Mouse (Mus musculus): ENCODE results near the gene Prdm13. TPM values are rescaled to one million over a fixed set of nuclear protein-coding genes. Genes with fewer than 3 reads are reported as not detected.

Gene Prdm13
- polyA plus RNA-seq, 1 experiment: 0.06 TPM

- Histone ChIP-seq H3K4me1 (ENCODE audit: control insufficient read depth, insufficient read depth, insufficient read length, low read length) (peaks cover 8% of the 10 kb centered on the region), H3K4me3 (ENCODE audit: low read depth, low read length) (no peak overlapping the region), H3K27ac (ENCODE audit: insufficient read depth, low read depth, low read length) (no peak overlapping the region), H3K36me3 (ENCODE audit: control insufficient read depth, insufficient read depth, low read length) (no peaks in the 10 kb centered on the region), H3K27me3 (ENCODE audit: control insufficient read depth, insufficient read depth, low read length) (peaks cover 39% of the 10 kb centered on the region)
- WGBS: 8% methylated on average over 8 of the region's 8 CpGs
- TF ChIP-seq CTCF (IDR thresholded peaks at IDR 0.05; ENCODE audit: extremely low read depth, insufficient read length, insufficient replicate concordance, low read depth, low read length) (no peak), POLR2A (IDR thresholded peaks at IDR 0.05; ENCODE audit: low read depth, low read length) (no peak)
Observed at GRCm38 (mm10) chr4:21674691-21675090, 11.1 kb downstream of the Prdm13 start.

- peaks cover 33% of the 10 kb centered on the region for H3K27me3 ChIP-seq (ENCODE audit: control insufficient read depth, insufficient read depth, low read length)
- H3K27ac ChIP-seq (ENCODE audit: insufficient read depth, low read depth, low read length): no peak overlapping the region
- no peaks in the 10 kb centered on the region for H3K36me3 ChIP-seq (ENCODE audit: control insufficient read depth, insufficient read depth, low read length)
- no peak for TF ChIP-seq CTCF (IDR thresholded peaks at IDR 0.05; ENCODE audit: extremely low read depth, insufficient read length, insufficient replicate concordance, low read depth, low read length)
- TF ChIP-seq POLR2A (IDR thresholded peaks at IDR 0.05; ENCODE audit: low read depth, low read length): no peak
- H3K4me3 ChIP-seq (ENCODE audit: low read depth, low read length): no peak overlapping the region
- peaks cover 7% of the 10 kb centered on the region for H3K4me1 ChIP-seq (ENCODE audit: control insufficient read depth, insufficient read depth, insufficient read length, low read length)
- WGBS: 8% methylated on average over 17 of the region's 17 CpGs
Observed at GRCm38 (mm10) chr4:21674042-21674441, 11.7 kb downstream of the Prdm13 start.

GRCm38 (mm10) chr4:21665961-21666360 is 19.8 kb downstream of the Prdm13 start:
- no peak for TF ChIP-seq POLR2A (IDR thresholded peaks at IDR 0.05; ENCODE audit: low read depth, low read length)
- TF ChIP-seq CTCF (IDR thresholded peaks at IDR 0.05; ENCODE audit: extremely low read depth, insufficient read length, insufficient replicate concordance, low read depth, low read length): no peak
- WGBS: 34% methylated on average over 5 of the region's 5 CpGs
- H3K4me3 ChIP-seq (ENCODE audit: low read depth, low read length): no peak overlapping the region

DNA sequence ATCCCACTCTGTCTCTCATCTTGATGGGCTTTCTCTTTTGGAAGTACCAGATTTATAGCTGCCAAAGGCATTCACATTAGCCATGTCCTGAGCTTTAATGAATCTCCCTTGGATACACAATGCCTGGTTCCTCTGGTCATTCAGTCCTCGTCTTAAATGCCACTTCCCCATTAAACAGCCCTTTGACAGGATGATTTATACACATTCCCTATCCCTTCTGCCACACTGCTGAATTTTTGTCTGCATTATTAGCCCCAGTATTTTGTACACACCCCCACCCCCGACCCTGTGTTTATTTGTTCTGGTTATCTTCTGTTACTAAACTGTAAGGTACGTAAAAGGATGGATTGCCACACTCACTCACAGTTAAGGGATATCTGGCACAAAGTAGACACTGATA is 27.6 kb downstream of the Prdm13 start:
- 28% methylated on average over 3 of the region's 3 CpGs for WGBS
- no peaks in the 10 kb centered on the region for H3K4me1 ChIP-seq (ENCODE audit: control insufficient read depth, insufficient read depth, insufficient read length, low read length)
- H3K4me3 ChIP-seq (ENCODE audit: low read depth, low read length): no peak overlapping the region
- H3K36me3 ChIP-seq (ENCODE audit: control insufficient read depth, insufficient read depth, low read length): no peaks in the 10 kb centered on the region
- TF ChIP-seq POLR2A (IDR thresholded peaks at IDR 0.05; ENCODE audit: low read depth, low read length): no peak
- no peak for TF ChIP-seq CTCF (IDR thresholded peaks at IDR 0.05; ENCODE audit: extremely low read depth, insufficient read length, insufficient replicate concordance, low read depth, low read length)
- no peak overlapping the region for H3K27ac ChIP-seq (ENCODE audit: insufficient read depth, low read depth, low read length)
- H3K27me3 ChIP-seq (ENCODE audit: control insufficient read depth, insufficient read depth, low read length): no peaks in the 10 kb centered on the region

More at GRCm38 (mm10) chr4:21665961-21666360, 19.8 kb downstream of the Prdm13 start:
- Histone ChIP-seq H3K36me3 (ENCODE audit: control insufficient read depth, insufficient read depth, low read length) (no peaks in the 10 kb centered on the region), H3K27ac (ENCODE audit: insufficient read depth, low read depth, low read length) (no peak overlapping the region), H3K4me1 (ENCODE audit: control insufficient read depth, insufficient read depth, insufficient read length, low read length) (no peaks in the 10 kb centered on the region), H3K27me3 (ENCODE audit: control insufficient read depth, insufficient read depth, low read length) (no peaks in the 10 kb centered on the region)

DNA sequence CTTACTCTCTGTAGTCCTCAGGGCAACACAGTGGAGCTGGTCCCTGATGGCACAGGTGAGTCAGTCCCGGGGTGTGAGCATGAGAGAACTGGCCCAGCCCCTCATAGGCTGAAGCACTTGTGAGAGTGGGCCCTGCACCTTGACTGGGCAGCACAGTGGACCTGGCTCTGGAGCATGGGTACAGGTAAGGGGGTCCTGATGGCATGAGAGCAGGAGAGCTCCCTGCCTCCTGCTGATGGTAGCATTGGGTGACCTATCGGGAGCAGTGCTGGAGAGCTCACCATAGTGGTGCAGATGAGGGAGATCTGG is 56.5 kb downstream of the Prdm13 start:
- no peaks in the 10 kb centered on the region for H3K36me3 ChIP-seq (ENCODE audit: control insufficient read depth, insufficient read depth, low read length)
- whole genome bisulfite sequencing: 61% methylated on average over 2 of the region's 2 CpGs
- H3K27ac ChIP-seq (ENCODE audit: insufficient read depth, low read depth, low read length): no peak overlapping the region
- H3K4me3 ChIP-seq (ENCODE audit: low read depth, low read length): no peak overlapping the region
- TF ChIP-seq POLR2A (IDR thresholded peaks at IDR 0.05; ENCODE audit: low read depth, low read length): no peak
- TF ChIP-seq CTCF (IDR thresholded peaks at IDR 0.05; ENCODE audit: extremely low read depth, insufficient read length, insufficient replicate concordance, low read depth, low read length): no peak
- H3K4me1 ChIP-seq (ENCODE audit: control insufficient read depth, insufficient read depth, insufficient read length, low read length): no peaks in the 10 kb centered on the region
- no peaks in the 10 kb centered on the region for H3K27me3 ChIP-seq (ENCODE audit: control insufficient read depth, insufficient read depth, low read length)

DNA sequence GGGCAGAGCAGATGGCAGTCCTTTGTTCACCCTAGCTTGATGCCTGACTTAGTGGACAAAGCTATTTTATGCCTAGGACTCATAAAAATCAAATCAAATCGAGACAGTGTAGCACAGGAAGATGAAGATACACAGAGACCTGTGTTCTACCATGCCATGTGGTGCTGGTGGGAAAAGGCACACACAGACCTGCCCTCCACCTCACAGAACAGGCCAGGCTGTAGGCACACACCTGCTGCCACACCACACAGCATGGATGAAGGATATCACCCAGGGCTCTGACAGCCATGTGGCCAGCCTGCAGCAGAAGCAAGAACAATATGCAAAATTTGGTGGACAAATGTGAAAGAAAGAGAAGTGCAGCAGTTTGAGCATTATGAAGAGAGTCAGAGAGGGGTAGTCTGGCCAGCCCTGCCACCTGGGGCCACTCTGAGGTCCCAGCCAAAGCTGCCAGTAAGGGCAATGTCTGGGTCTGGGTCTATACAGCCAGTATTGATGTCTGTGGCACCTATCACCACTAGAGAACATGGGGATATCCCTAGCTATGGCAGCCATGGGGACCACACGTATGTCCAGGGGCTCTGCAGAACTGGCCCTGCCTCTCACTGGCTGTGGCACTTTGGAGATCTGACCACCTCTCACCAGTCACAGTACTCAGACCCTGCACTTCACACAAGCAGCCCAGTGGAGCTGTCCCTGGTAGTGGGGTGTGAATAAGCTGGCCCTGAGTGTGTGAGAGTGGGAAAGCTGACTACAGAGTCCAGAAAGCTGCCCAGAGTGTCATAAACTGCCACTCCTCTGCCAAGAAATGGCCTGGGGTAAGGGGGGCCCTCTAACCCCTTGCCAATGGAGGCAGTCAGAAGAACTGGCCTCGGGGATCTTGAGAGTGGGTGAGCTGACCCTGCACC is 57.1 kb downstream of the Prdm13 start:
- Histone ChIP-seq H3K4me3 (ENCODE audit: low read depth, low read length) (no peak overlapping the region), H3K27me3 (ENCODE audit: control insufficient read depth, insufficient read depth, low read length) (no peaks in the 10 kb centered on the region), H3K4me1 (ENCODE audit: control insufficient read depth, insufficient read depth, insufficient read length, low read length) (no peaks in the 10 kb centered on the region), H3K36me3 (ENCODE audit: control insufficient read depth, insufficient read depth, low read length) (no peaks in the 10 kb centered on the region), H3K27ac (ENCODE audit: insufficient read depth, low read depth, low read length) (no peak overlapping the region)
- 44% methylated on average over 3 of the region's 3 CpGs for WGBS
- TF ChIP-seq POLR2A (IDR thresholded peaks at IDR 0.05; ENCODE audit: low read depth, low read length) (no peak), CTCF (IDR thresholded peaks at IDR 0.05; ENCODE audit: extremely low read depth, insufficient read length, insufficient replicate concordance, low read depth, low read length) (no peak)

Other genes with a start within 250 kb of the Prdm13 start
- gene Ccnc, start 41.7 kb upstream of the Prdm13 start, polyA plus RNA-seq (2012; rRNA removed): 0.93 and 1.7 TPM in 2 replicates
- 1.2 and 3.0 TPM in 2 replicates for gene Usp45, start 81.2 kb upstream of the Prdm13 start, polyA plus RNA-seq (2012; rRNA removed)
- 1.3 and 2.8 TPM in 2 replicates for gene Tstd3, start 81.2 kb upstream of the Prdm13 start, polyA plus RNA-seq (2012; rRNA removed)
- gene Pnisr, start 161.6 kb upstream of the Prdm13 start, polyA plus RNA-seq (2012; rRNA removed): 5.6 and 13.4 TPM in 2 replicates
- 1.5 and 1.6 TPM in 2 replicates for gene Coq3, start 193.7 kb upstream of the Prdm13 start, polyA plus RNA-seq (2012; rRNA removed)
- 0.51 and 0.61 TPM in 2 replicates for gene Faxc, start 245.4 kb upstream of the Prdm13 start, polyA plus RNA-seq (2012; rRNA removed)

All from small intestine, adult 2 months (tissue).